Mouse (Mus musculus) neural tube, postnatal 0 days (tissue): ENCODE results near the gene Serbp1. TPM values are rescaled to one million over a fixed set of nuclear protein-coding genes. Genes with fewer than 3 reads are reported as not detected.

Source experiments
- polyA plus RNA-seq: library from polyadenylated mRNA; unstranded; fragments of >200 nt; fragmentation: Nextera tagmentation; extraction: Ambion mirVana; gene quantifications from 2 replicates; pipeline ENCODE4 v1.2.1, GENCODE M21; 2015

The Serbp1 gene
- 268 and 291 TPM in 2 replicates for polyA plus RNA-seq

GRCm38 (mm10) chr6:67237977-67238376, at the start of gene Serbp1:
TSS of gene Serbp1 (plus strand) at chr6:67238176.

Other genes with a start within 250 kb of the Serbp1 start
- gene Gadd45a, start 200.7 kb upstream of the Serbp1 start, polyA plus RNA-seq, result 17.2 and 17.9 TPM in 2 replicates
- gene Il12rb2, start 138.0 kb downstream of the Serbp1 start, polyA plus RNA-seq, result 0.05 TPM in 1 of 2 replicates, not detected in the other